Mouse (Mus musculus) cortical plate, adult 2 months (tissue): ENCODE results near the gene Slc35d2. TPM values are rescaled to one million over a fixed set of nuclear protein-coding genes. Genes with fewer than 3 reads are reported as not detected.
A peak's percentile ranks its signal among the peaks of the same experiment; 100 is the strongest.

ENCODE experiments used
- H3K27ac ChIP-seq: fragments of 200-500 bp; 2 replicates; pipeline ENCODE4 v1.5.1; 2012; ENCODE audit warnings: low read length, control low read depth, inconsistent platforms; ENCODE audit not compliant: insufficient read depth
- H3K4me1 ChIP-seq: fragments of 200-500 bp; 2 replicates; pipeline ENCODE4 v1.6.1; 2011; ENCODE audit warnings: low read length; ENCODE audit not compliant: control insufficient read depth, insufficient read depth
- H3K4me3 ChIP-seq: fragments of 200-500 bp; 2 replicates; pipeline ENCODE4 v1.5.1; 2011; ENCODE audit warnings: mild to moderate bottlenecking, low read length, control low read depth; ENCODE audit not compliant: insufficient read depth
- CTCF ChIP-seq: fragments of 200-500 bp; IDR thresholded peaks from 2 replicates; pipeline ENCODE4 v1.5.1; 2011; ENCODE audit warnings: mild to moderate bottlenecking, control low read depth, low read length; ENCODE audit not compliant: insufficient read depth; ENCODE audit errors: extremely low read depth
- POLR2A ChIP-seq: fragments of 200-500 bp; IDR thresholded peaks from 2 replicates; pipeline ENCODE4 v1.6.1; 2011; ENCODE audit warnings: mild to moderate bottlenecking, low read length, control low read depth; ENCODE audit not compliant: insufficient read depth; ENCODE audit errors: extremely low read depth
- polyA plus RNA-seq: library from polyadenylated mRNA; depleted of rRNA; stranded (reverse); fragments of >200 nt; gene quantifications from 2 replicates; pipeline ENCODE4 v1.2.3, GENCODE M21; 2012

Gene Slc35d2
- polyA plus RNA-seq, 1 experiment, result 1.6 TPM

- H3K4me1 ChIP-seq, result no peaks in the 10 kb centered on the region
- no peak overlapping the region for H3K27ac ChIP-seq
- peak overlapping the region; percentile 88; the same call in 1 of the 2 replicates for H3K4me3 ChIP-seq
- TF ChIP-seq CTCF, result no peak
- no peak for TF ChIP-seq POLR2A
Observed at GRCm38 (mm10) chr13:64153751-64154267, 24.6 kb upstream of the Slc35d2 start.

GRCm38 (mm10) chr13:64153083-64153682, 24.0 kb upstream of the Slc35d2 start, which contains the start of gene Zfp367:
Gene Zfp367 (minus strand): TSS chr13:64153202.
- Histone ChIP-seq H3K4me3 (peak within 1 kb of the TSS; percentile 88), H3K27ac (peak within 1 kb of the TSS; percentile 25; the same call in 1 of the 2 replicates), H3K4me1 (no peaks in the 10 kb centered on the region)
- TF ChIP-seq POLR2A, result no peak
- TF ChIP-seq CTCF, result no peak

GRCm38 (mm10) chr13:64152671-64153082, 23.5 kb upstream of the Slc35d2 start:
- no peaks in the 10 kb centered on the region for H3K4me1 ChIP-seq
- H3K27ac ChIP-seq, result peak overlapping the region; percentile 25; the same call in 1 of the 2 replicates
- H3K4me3 ChIP-seq, result peak overlapping the region; percentile 88
- no peak for TF ChIP-seq CTCF
- no peak for TF ChIP-seq POLR2A

GRCm38 (mm10) chr13:64152241-64152669, 23.1 kb upstream of the Slc35d2 start:
- H3K27ac ChIP-seq, result peak overlapping the region; percentile 25; the same call in 1 of the 2 replicates
- TF ChIP-seq CTCF (no peak), POLR2A (peak; percentile 39; the same call in 1 of the 2 replicates)

GRCm38 (mm10) chr13:64150121-64150520, 21.0 kb upstream of the Slc35d2 start:
- Histone ChIP-seq H3K27ac (no peak overlapping the region), H3K4me1 (no peaks in the 10 kb centered on the region), H3K4me3 (no peak overlapping the region)
- TF ChIP-seq CTCF (no peak), POLR2A (no peak)

More at GRCm38 (mm10) chr13:64152241-64152669, 23.1 kb upstream of the Slc35d2 start:
- Histone ChIP-seq H3K4me3 (peak overlapping the region; percentile 88), H3K4me1 (no peaks in the 10 kb centered on the region)

GRCm38 (mm10) chr13:64129616-64130375, 628 bp upstream of the Slc35d2 start:
- H3K4me3 ChIP-seq, result peak overlapping the region; percentile 45
- H3K27ac ChIP-seq, result no peak overlapping the region
- H3K4me1 ChIP-seq, result no peaks in the 10 kb centered on the region
- TF ChIP-seq CTCF (0 out of 2 replicates have a peak, but pooled peaks have one; percentile 14), POLR2A (no peak)

- Histone ChIP-seq H3K4me1 (no peaks in the 10 kb centered on the region), H3K4me3 (no peak overlapping the region), H3K27ac (no peak overlapping the region)
- TF ChIP-seq CTCF, result no peak
- no peak for TF ChIP-seq POLR2A
Observed at GRCm38 (mm10) chr13:64126316-64126715, 2.9 kb downstream of the Slc35d2 start.

GRCm38 (mm10) chr13:64124886-64125285, 4.3 kb downstream of the Slc35d2 start:
- TF ChIP-seq POLR2A (no peak), CTCF (no peak)
- Histone ChIP-seq H3K4me1 (no peaks in the 10 kb centered on the region), H3K4me3 (no peak overlapping the region), H3K27ac (no peak overlapping the region)

- H3K4me1 ChIP-seq, result no peaks in the 10 kb centered on the region
- no peak overlapping the region for H3K4me3 ChIP-seq
- no peak overlapping the region for H3K27ac ChIP-seq
- TF ChIP-seq POLR2A, result no peak
- no peak for TF ChIP-seq CTCF
Observed at GRCm38 (mm10) chr13:64123491-64124188, 5.5 kb downstream of the Slc35d2 start.
